Mouse (Mus musculus) limb, embryonic 15.5 days (tissue): ENCODE measurements at regions not wholly inside any gene's neighbourhood (a gene's known extent, or its start where the extent isn't known, plus 50 kb on each side); places are given as distances from the start of the nearest gene placed in this dataset.

ENCODE experiments used
- ATAC-seq: fragments of 200-750 bp; cut with Nextera tagmentation; 2 replicates; pipeline ENCODE4 v1.8.0; 2017; ENCODE audit warnings: low read depth, moderate TSS enrichment; ENCODE audit not compliant: insufficient number of reproducible peaks, low FRiP score, low TSS enrichment
- H3K27ac ChIP-seq: fragments of 300-500 bp; sonication (generic); 2 replicates; pipeline ENCODE4 v1.5.1; 2015; ENCODE audit warnings: moderate library complexity, mild to moderate bottlenecking, inconsistent platforms
- H3K27me3 ChIP-seq: fragments of 300-500 bp; sonication (generic); 2 replicates; pipeline ENCODE4 v1.6.1; 2015; ENCODE audit warnings: inconsistent platforms
- H3K36me3 ChIP-seq: fragments of 300-500 bp; sonication (generic); 2 replicates; pipeline ENCODE4 v1.6.1; 2015; ENCODE audit warnings: inconsistent platforms
- H3K4me1 ChIP-seq: fragments of 300-500 bp; sonication (generic); 2 replicates; pipeline ENCODE4 v1.6.1; 2015; ENCODE audit warnings: inconsistent platforms
- H3K4me2 ChIP-seq: fragments of 300-500 bp; sonication (generic); 2 replicates; pipeline ENCODE4 v1.6.1; 2015; ENCODE audit warnings: mild to moderate bottlenecking, inconsistent platforms
- H3K4me3 ChIP-seq: fragments of 300-500 bp; sonication (generic); 2 replicates; pipeline ENCODE4 v1.5.1; 2015; ENCODE audit warnings: mild to moderate bottlenecking, inconsistent platforms
- H3K9ac ChIP-seq: fragments of 300-500 bp; sonication (generic); 2 replicates; pipeline ENCODE4 v1.6.1; 2015; ENCODE audit warnings: inconsistent platforms
- H3K9me3 ChIP-seq: fragments of 300-500 bp; sonication (generic); 2 replicates; pipeline ENCODE4 v1.6.1; 2016; ENCODE audit warnings: inconsistent platforms
- WGBS: fragments of 180-500 bp; shearing (Covaris S2); methylation state at CpG from one replicate; pipeline ENCODE4 v1.1.7; 2015; 5-methylcytosine and 5-hydroxymethylcytosine counted together

GRCm38 (mm10) chr15:42246812-42247211 is 2112.6 kb downstream of the 9330182O14Rik start:
- 90% methylated on average over 1 of the region's 1 CpGs for WGBS
- no peak overlapping the region for H3K27ac ChIP-seq

DNA sequence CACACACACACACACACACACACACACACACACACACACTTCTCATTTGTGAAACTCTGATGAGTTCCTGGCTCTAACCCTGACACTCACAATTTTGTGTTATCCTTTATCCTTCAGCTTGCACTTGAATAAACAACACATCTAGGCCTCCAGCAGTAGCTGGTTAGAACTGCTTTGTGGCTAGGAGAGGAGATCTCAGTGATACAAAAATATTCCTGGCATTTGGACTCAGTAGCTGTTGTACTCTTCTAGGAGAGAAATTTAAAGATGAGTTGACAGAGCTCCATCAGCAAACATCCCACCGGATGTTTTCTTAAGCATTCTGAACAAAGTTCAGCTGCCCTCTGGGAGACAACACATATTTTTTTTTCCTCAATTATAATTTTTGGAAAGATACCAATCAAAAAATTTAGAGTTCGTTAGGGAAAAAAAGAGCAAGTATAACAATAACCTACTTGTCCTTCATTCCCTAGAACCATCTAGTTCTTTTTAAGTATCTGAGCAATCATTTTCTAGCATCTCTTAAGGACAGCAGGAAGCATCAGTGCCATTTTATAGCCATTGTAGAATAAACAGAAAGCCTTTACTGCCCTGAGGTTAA is 2118.7 kb downstream of the 9330182O14Rik start:
- H3K9me3 ChIP-seq = no peaks in the 10 kb centered on the region
- H3K27me3 ChIP-seq = no peaks in the 10 kb centered on the region
- H3K27ac ChIP-seq = no peak overlapping the region
- H3K4me2 ChIP-seq = no peak overlapping the region
- H3K9ac ChIP-seq = no peak overlapping the region
- H3K36me3 ChIP-seq = no peaks in the 10 kb centered on the region
- no peaks in the 10 kb centered on the region for H3K4me1 ChIP-seq
- no peak for ATAC-seq
- 75% methylated on average over 2 of the region's 2 CpGs for WGBS
- H3K4me3 ChIP-seq = no peak overlapping the region

More at GRCm38 (mm10) chr15:42246812-42247211, 2112.6 kb downstream of the 9330182O14Rik start:
- Histone ChIP-seq H3K27me3 (no peaks in the 10 kb centered on the region), H3K9me3 (no peaks in the 10 kb centered on the region), H3K9ac (no peak overlapping the region), H3K4me2 (no peak overlapping the region), H3K36me3 (no peaks in the 10 kb centered on the region), H3K4me1 (no peaks in the 10 kb centered on the region), H3K4me3 (no peak overlapping the region)
- ATAC-seq = no peak

DNA sequence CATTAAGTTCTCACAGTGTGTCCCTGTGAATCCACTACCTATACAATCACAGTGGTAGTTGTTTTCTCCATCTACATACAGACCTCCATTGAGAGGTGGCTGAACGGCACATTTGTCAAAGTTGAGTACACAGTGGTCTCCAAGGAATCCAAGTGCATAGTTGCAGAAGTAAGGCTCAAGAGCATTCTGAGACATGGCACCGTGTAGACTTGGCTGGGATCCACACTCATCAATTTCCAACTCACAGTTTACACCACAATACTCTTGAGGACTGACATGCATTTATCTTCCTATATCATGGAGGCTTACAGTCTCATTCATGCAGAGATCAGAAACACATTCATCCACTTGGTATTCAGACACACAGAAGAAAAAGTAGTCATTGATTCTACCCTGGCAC is 2122.2 kb downstream of the 9330182O14Rik start:
- no peak overlapping the region for H3K9ac ChIP-seq
- no peak overlapping the region for H3K4me2 ChIP-seq
- H3K27ac ChIP-seq = no peak overlapping the region
- no peak for ATAC-seq
- no peak overlapping the region for H3K4me3 ChIP-seq
- H3K9me3 ChIP-seq = no peaks in the 10 kb centered on the region
- no peaks in the 10 kb centered on the region for H3K36me3 ChIP-seq
- no peaks in the 10 kb centered on the region for H3K4me1 ChIP-seq
- 73% methylated on average over 2 of the region's 2 CpGs for WGBS
- no peaks in the 10 kb centered on the region for H3K27me3 ChIP-seq

- Histone ChIP-seq H3K4me1 (no peaks in the 10 kb centered on the region), H3K9me3 (no peaks in the 10 kb centered on the region), H3K27me3 (no peaks in the 10 kb centered on the region), H3K36me3 (no peaks in the 10 kb centered on the region), H3K4me3 (no peak overlapping the region), H3K4me2 (no peak overlapping the region), H3K9ac (no peak overlapping the region), H3K27ac (no peak overlapping the region)
- 54% methylated on average over 1 of the region's 1 CpGs for WGBS
- no peak for ATAC-seq
Observed at GRCm38 (mm10) chr15:42275117-42275516, 2141.0 kb downstream of the 9330182O14Rik start.

DNA sequence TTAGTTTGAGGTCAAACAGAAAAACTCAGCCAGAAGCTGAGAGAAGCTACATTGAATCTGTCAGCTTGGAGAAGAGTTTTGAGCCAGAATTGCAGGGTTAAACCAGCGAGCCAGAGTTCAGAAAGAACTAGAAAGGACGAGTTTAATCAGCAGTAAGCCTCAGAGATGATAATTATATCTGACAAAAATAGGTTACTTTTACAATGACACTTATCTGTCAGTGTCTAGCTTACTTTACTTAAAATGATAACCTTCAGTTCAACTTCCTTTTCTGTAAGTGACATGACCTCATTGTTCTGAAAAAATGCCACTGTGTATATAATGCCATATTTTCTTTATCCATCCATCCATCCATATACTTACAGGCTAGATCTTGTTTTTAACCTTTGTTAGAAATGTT is 2143.1 kb downstream of the 9330182O14Rik start:
- 83% methylated on average over 2 of the region's 2 CpGs for WGBS

GRCm38 (mm10) chr15:42280810-42281209 is 2146.6 kb downstream of the 9330182O14Rik start:
- H3K27ac ChIP-seq = no peak overlapping the region
- ATAC-seq = no peak
- H3K9ac ChIP-seq = no peak overlapping the region
- no peaks in the 10 kb centered on the region for H3K4me1 ChIP-seq
- H3K36me3 ChIP-seq = no peaks in the 10 kb centered on the region
- H3K4me2 ChIP-seq = no peak overlapping the region
- H3K4me3 ChIP-seq = no peak overlapping the region
- H3K27me3 ChIP-seq = no peaks in the 10 kb centered on the region
- H3K9me3 ChIP-seq = no peaks in the 10 kb centered on the region
- 88% methylated on average over 3 of the region's 3 CpGs for WGBS

More for the DNA sequence above, 2143.1 kb downstream of the 9330182O14Rik start:
- H3K4me3 ChIP-seq = no peak overlapping the region
- no peaks in the 10 kb centered on the region for H3K36me3 ChIP-seq
- no peak overlapping the region for H3K9ac ChIP-seq
- no peaks in the 10 kb centered on the region for H3K27me3 ChIP-seq
- no peak overlapping the region for H3K4me2 ChIP-seq
- H3K9me3 ChIP-seq = no peaks in the 10 kb centered on the region
- no peak for ATAC-seq
- H3K4me1 ChIP-seq = no peaks in the 10 kb centered on the region
- no peak overlapping the region for H3K27ac ChIP-seq

GRCm38 (mm10) chr15:42296406-42296805 is 2162.2 kb downstream of the 9330182O14Rik start:
- ATAC-seq = no peak
- H3K36me3 ChIP-seq = no peaks in the 10 kb centered on the region
- no peaks in the 10 kb centered on the region for H3K27me3 ChIP-seq
- no peaks in the 10 kb centered on the region for H3K9me3 ChIP-seq
- H3K4me3 ChIP-seq = no peak overlapping the region
- H3K4me2 ChIP-seq = no peak overlapping the region
- WGBS = 19% methylated on average over 4 of the region's 4 CpGs
- no peak overlapping the region for H3K9ac ChIP-seq
- no peaks in the 10 kb centered on the region for H3K4me1 ChIP-seq
- H3K27ac ChIP-seq = no peak overlapping the region

DNA sequence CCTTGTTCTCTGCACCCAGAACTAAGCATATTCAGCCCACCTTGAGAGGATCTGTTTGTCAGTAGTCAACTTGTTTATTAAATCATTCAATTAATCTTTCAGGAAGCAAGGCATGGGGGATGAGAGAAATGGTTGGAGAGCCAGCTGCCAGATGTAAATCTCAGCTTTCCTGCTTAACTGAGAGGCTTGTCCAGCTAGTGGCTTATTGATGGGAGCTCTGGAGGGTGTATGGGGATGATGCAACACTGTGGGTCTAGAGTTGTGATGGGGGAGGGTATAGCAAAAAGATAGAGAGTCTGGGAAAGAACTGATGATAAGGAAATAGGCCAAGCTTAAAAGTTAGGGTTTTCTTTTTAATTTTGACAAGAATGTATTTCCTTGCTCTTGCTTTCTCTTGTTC is 2163.3 kb downstream of the 9330182O14Rik start:
- Histone ChIP-seq H3K9ac (no peak overlapping the region), H3K27me3 (no peaks in the 10 kb centered on the region), H3K9me3 (no peaks in the 10 kb centered on the region), H3K27ac (no peak overlapping the region), H3K4me3 (no peak overlapping the region), H3K4me1 (no peaks in the 10 kb centered on the region), H3K4me2 (no peak overlapping the region), H3K36me3 (no peaks in the 10 kb centered on the region)
- ATAC-seq = no peak

- ATAC-seq = no peak
- Histone ChIP-seq H3K9me3 (no peaks in the 10 kb centered on the region), H3K27me3 (no peaks in the 10 kb centered on the region), H3K9ac (no peak overlapping the region), H3K27ac (no peak overlapping the region), H3K36me3 (no peaks in the 10 kb centered on the region), H3K4me3 (no peak overlapping the region), H3K4me1 (no peaks in the 10 kb centered on the region), H3K4me2 (no peak overlapping the region)
- 73% methylated on average over 1 of the region's 1 CpGs for WGBS
Observed at GRCm38 (mm10) chr15:42301956-42302355, 2167.8 kb downstream of the 9330182O14Rik start.

DNA sequence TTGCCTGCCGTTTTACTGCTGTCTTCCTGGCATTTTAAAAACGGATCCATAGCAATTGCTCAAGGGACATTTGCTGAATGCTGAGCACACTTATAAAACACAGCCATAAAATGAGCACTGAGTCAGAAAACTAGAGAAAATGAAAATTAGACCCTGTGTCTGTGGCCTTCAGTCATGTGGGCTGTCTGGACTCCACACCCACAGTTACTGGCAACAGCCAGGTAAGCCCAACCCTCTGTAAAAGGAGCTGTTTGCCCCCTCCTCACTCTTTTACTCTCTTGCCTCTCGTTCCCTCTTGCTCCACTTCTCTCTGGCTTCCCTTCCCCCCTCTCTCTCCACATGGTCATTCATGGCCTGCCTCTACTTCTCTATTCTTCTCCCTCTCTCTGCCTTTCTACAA is 2169.9 kb downstream of the 9330182O14Rik start:
- Histone ChIP-seq H3K4me1 (no peaks in the 10 kb centered on the region), H3K27ac (no peak overlapping the region), H3K4me2 (no peak overlapping the region), H3K27me3 (no peaks in the 10 kb centered on the region), H3K9ac (no peak overlapping the region), H3K36me3 (no peaks in the 10 kb centered on the region), H3K9me3 (no peaks in the 10 kb centered on the region), H3K4me3 (no peak overlapping the region)
- ATAC-seq = no peak
- 22% methylated on average over 3 of the region's 3 CpGs for WGBS

DNA sequence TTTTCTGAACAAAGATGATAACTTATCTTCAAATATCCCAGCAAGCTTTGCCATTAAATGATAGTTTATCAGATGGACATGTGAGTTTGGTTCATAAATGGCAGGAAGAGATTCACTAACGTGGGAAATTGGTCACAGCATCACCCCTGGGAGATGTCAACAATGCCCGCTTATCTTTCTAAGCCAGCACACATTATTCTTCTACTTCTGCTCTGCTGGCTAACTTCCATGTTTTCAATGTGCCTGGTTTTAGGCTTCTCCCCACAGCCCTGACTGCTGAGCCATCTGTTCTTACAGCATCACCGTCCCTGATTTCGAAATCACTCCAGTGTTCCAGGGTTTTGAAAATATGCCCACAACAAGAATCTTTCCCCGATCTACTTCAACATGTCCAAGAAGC is 2175.4 kb downstream of the 9330182O14Rik start:
- 55% methylated on average over 5 of the region's 5 CpGs for WGBS
- Histone ChIP-seq H3K4me2 (no peak overlapping the region), H3K4me3 (no peak overlapping the region), H3K9me3 (no peaks in the 10 kb centered on the region), H3K36me3 (no peaks in the 10 kb centered on the region), H3K27ac (no peak overlapping the region), H3K4me1 (no peaks in the 10 kb centered on the region), H3K9ac (no peak overlapping the region), H3K27me3 (no peaks in the 10 kb centered on the region)
- ATAC-seq = no peak

DNA sequence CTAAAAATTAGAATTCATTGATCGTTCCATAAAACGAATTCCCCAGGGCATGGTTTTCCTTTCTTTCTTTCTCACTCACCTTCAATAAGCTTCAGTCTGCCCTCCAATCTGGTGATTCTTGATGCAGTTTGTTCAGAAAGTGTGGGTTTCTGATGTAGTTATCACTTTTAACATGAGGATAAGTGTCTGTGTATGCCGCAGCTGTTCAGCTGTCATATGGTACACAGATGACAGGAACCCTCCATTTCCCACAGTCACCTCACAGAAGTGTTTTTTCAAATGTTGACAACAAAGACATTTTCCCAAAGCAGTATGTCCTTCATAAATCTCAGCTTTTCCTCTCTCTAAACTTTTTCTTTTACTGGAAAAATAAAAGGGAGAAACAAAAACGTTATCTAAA is 2177.0 kb downstream of the 9330182O14Rik start:
- Histone ChIP-seq H3K4me2 (no peak overlapping the region), H3K27ac (no peak overlapping the region), H3K4me3 (no peak overlapping the region), H3K4me1 (no peaks in the 10 kb centered on the region), H3K9ac (no peak overlapping the region), H3K27me3 (no peaks in the 10 kb centered on the region), H3K36me3 (no peaks in the 10 kb centered on the region), H3K9me3 (no peaks in the 10 kb centered on the region)
- 51% methylated on average over 4 of the region's 4 CpGs for WGBS
- ATAC-seq = no peak

DNA sequence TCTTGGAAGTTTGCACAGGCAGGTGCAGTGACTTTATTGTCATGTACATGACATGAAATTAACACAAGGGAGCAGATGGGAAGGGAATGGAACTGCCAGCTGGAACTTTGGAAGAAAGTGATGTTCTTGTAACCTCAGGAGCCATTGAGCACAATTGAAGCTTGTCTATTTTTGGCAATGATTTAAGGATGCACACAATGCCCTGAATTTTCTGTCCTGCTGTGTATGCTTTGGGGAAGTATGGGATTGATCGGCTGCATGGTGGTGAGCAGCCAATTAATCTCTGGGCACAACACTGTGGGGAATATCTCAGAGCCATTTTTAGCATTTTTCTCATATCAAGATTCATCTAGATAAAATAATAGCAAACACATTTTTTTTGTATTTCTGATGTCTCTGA is 2186.2 kb downstream of the 9330182O14Rik start:
- no peaks in the 10 kb centered on the region for H3K27me3 ChIP-seq
- H3K36me3 ChIP-seq = no peaks in the 10 kb centered on the region
- H3K4me2 ChIP-seq = no peak overlapping the region
- no peak for ATAC-seq
- H3K9ac ChIP-seq = no peak overlapping the region
- no peaks in the 10 kb centered on the region for H3K9me3 ChIP-seq
- no peaks in the 10 kb centered on the region for H3K4me1 ChIP-seq
- WGBS = 87% methylated on average over 1 of the region's 1 CpGs
- H3K27ac ChIP-seq = no peak overlapping the region
- no peak overlapping the region for H3K4me3 ChIP-seq
